15 mouse cellular contexts compared by ENCODE assay signal in genomic region chr10:119368566-119368965, GRCm38 (mm10).
"Had no signal": no experiment of that assay in that cellular context is flagged by ENCODE, and none has a peak within 500 bp of the region (broad histone marks: within the 10 kb centered on the region; RNA-seq: fewer than 3 reads in every experiment).

No protein-coding gene starts in this region.

- H3K36me3 ChIP-seq: intestine, embryonic 15.5 days; limb, embryonic 10.5 days; liver, embryonic 13.5 days; lung, embryonic 15.5 days; midbrain, embryonic 12.5 days; neural tube, embryonic 15.5 days had no signal

- H3K27me3 ChIP-seq: intestine, embryonic 15.5 days; liver, embryonic 13.5 days; lung, embryonic 15.5 days; midbrain, embryonic 12.5 days; neural tube, embryonic 15.5 days had no signal

- H3K4me2 ChIP-seq: intestine, embryonic 15.5 days; liver, embryonic 13.5 days; lung, embryonic 15.5 days; midbrain, embryonic 12.5 days; neural tube, embryonic 15.5 days had no signal

- ATAC-seq: intestine, embryonic 15.5 days; liver, postnatal 0 days had no signal

- H3K4me1 ChIP-seq: intestine, embryonic 15.5 days; limb, embryonic 10.5 days; liver, embryonic 13.5 days; lung, embryonic 15.5 days; midbrain, embryonic 12.5 days; neural tube, embryonic 15.5 days had no signal

- H3K4me3 ChIP-seq: intestine, embryonic 15.5 days; layer of hippocampus, adult 2 months; limb, embryonic 10.5 days; liver, embryonic 13.5 days; lung, embryonic 15.5 days; midbrain, embryonic 12.5 days; myocyte; neural tube, embryonic 15.5 days had no signal

- H3K27ac ChIP-seq: intestine, embryonic 15.5 days; layer of hippocampus, adult 2 months; limb, embryonic 10.5 days; liver, embryonic 13.5 days; lung, embryonic 15.5 days; macrophage; midbrain, embryonic 12.5 days; neural tube, embryonic 15.5 days had no signal

- H3K9me3 ChIP-seq: intestine, embryonic 15.5 days; limb, embryonic 10.5 days; liver, embryonic 13.5 days; lung, embryonic 15.5 days; midbrain, embryonic 12.5 days; neural tube, embryonic 15.5 days had no signal

- H3K9ac ChIP-seq: intestine, embryonic 15.5 days; liver, embryonic 13.5 days; liver, postnatal 0 days; lung, embryonic 15.5 days; midbrain, embryonic 12.5 days; neural tube, embryonic 15.5 days had no signal

- DNase-seq: kidney, postnatal 10 days; liver, embryonic 13.5 days; liver, postnatal 0 days; lung, postnatal 14 days; right cerebral cortex, adult 18-20 months; right cerebral cortex, postnatal 25 days; thymus, postnatal 36 days had no signal
